Mouse (Mus musculus) frontal cortex, postnatal 25 days (tissue): ENCODE measurements around the gene Ddx50.

Source experiments
- DNase-seq, 2 experiments: peaks; one replicate each; pipeline ENCODE4 v3.0.0; 2022; ENCODE audit warnings: low spot score in 2 of 2

Gene Ddx50

GRCm38 (mm10) chr10:62650881-62651810 lies at the start of gene Ddx50:
Ddx50 (minus strand) TSS chr10:62651218.
- DNase-seq: peak; percentile 98 to 99

- no peak for DNase-seq
Observed at GRCm38 (mm10) chr10:62692771-62693170, 41.8 kb upstream of the Ddx50 start.

GRCm38 (mm10) chr10:62692244-62692643 lies 41.2 kb upstream of the Ddx50 start:
- no peak for DNase-seq

GRCm38 (mm10) chr10:62687032-62687674 lies 36.1 kb upstream of the Ddx50 start:
- DNase-seq: no peak

GRCm38 (mm10) chr10:62683043-62683442 lies 32.0 kb upstream of the Ddx50 start:
- DNase-seq: no peak

- DNase-seq: no peak
Observed at GRCm38 (mm10) chr10:62679833-62680232, 28.8 kb upstream of the Ddx50 start.

- DNase-seq: no peak
Observed at GRCm38 (mm10) chr10:62677329-62677728, 26.3 kb upstream of the Ddx50 start.

- no peak for DNase-seq
Observed at GRCm38 (mm10) chr10:62676196-62676595, 25.2 kb upstream of the Ddx50 start.

GRCm38 (mm10) chr10:62672359-62672758 lies 21.3 kb upstream of the Ddx50 start:
- no peak for DNase-seq

- DNase-seq: no peak
Observed at GRCm38 (mm10) chr10:62669245-62669644, 18.2 kb upstream of the Ddx50 start.

GRCm38 (mm10) chr10:62668463-62668862 lies 17.4 kb upstream of the Ddx50 start:
- no peak for DNase-seq

- DNase-seq: no peak
Observed at GRCm38 (mm10) chr10:62668043-62668442, 17.0 kb upstream of the Ddx50 start.

GRCm38 (mm10) chr10:62664963-62665590 lies 14.1 kb upstream of the Ddx50 start:
- no peak for DNase-seq

- DNase-seq: no peak
Observed at GRCm38 (mm10) chr10:62664171-62664570, 13.2 kb upstream of the Ddx50 start.

- DNase-seq: no peak
Observed at GRCm38 (mm10) chr10:62656711-62657110, 5.7 kb upstream of the Ddx50 start.

GRCm38 (mm10) chr10:62651961-62652360 lies 943 bp upstream of the Ddx50 start:
- no peak for DNase-seq

- no peak for DNase-seq
Observed at GRCm38 (mm10) chr10:62650358-62650782, 648 bp downstream of the Ddx50 start.

GRCm38 (mm10) chr10:62604161-62604560 lies 46.9 kb downstream of the Ddx50 start:
- DNase-seq: no peak

GRCm38 (mm10) chr10:62603233-62604030 lies 47.6 kb downstream of the Ddx50 start:
- no peak for DNase-seq

GRCm38 (mm10) chr10:62602177-62603040 lies 48.6 kb downstream of the Ddx50 start, which contains the start of gene Ddx21:
Ddx21 (minus strand) TSS chr10:62602281.
- peak; percentile 67 to 80 for DNase-seq

GRCm38 (mm10) chr10:62601833-62602176 lies 49.2 kb downstream of the Ddx50 start:
- no peak for DNase-seq
